25 mouse cellular contexts compared by ENCODE assay signal in genomic region chr16:25335058-25335703, GRCm38 (mm10). TPM values are rescaled to one million over a fixed set of nuclear protein-coding genes. Genes with fewer than 3 reads are reported as not detected.
DNase-seq lines count a peak whose midpoint lies in the region; ATAC-seq and TF ChIP-seq lines count a peak whose summit lies in the region.
"Had no signal": no experiment of that assay in that cellular context is flagged by ENCODE, and none has a peak within 500 bp of the region (broad histone marks: within the 10 kb centered on the region; RNA-seq: fewer than 3 reads in every experiment).

No protein-coding gene starts in this region.

- no peak overlapping the region for H3K27ac ChIP-seq in hindbrain, embryonic 11.5 days (ENCODE audit: low read depth, low read length)
- no peak overlapping the region for H3K27ac ChIP-seq in hindbrain, embryonic 13.5 days
- no peak overlapping the region for H3K27ac ChIP-seq in midbrain, postnatal 0 days (ENCODE audit: low read depth, low read length)
- H3K27ac ChIP-seq in midbrain, embryonic 13.5 days = no peak overlapping the region
- H3K27ac ChIP-seq in limb, embryonic 10.5 days = no peak overlapping the region
- H3K27ac ChIP-seq: embryonic facial prominence, embryonic 15.5 days; forebrain, embryonic 10.5 days; liver, embryonic 12.5 days; lung, embryonic 15.5 days had no signal

- H3K36me3 ChIP-seq in hindbrain, embryonic 11.5 days (ENCODE audit: control insufficient read depth, insufficient read depth, low read length) = no peaks in the 10 kb centered on the region
- no peaks in the 10 kb centered on the region for H3K36me3 ChIP-seq in hindbrain, embryonic 13.5 days
- no peaks in the 10 kb centered on the region for H3K36me3 ChIP-seq in midbrain, postnatal 0 days (ENCODE audit: insufficient read depth, low read length)
- H3K36me3 ChIP-seq in midbrain, embryonic 13.5 days = no peaks in the 10 kb centered on the region
- no peaks in the 10 kb centered on the region for H3K36me3 ChIP-seq in limb, embryonic 10.5 days
- H3K36me3 ChIP-seq: embryonic facial prominence, embryonic 15.5 days; forebrain, embryonic 10.5 days; heart, embryonic 12.5 days; liver, embryonic 12.5 days; lung, embryonic 15.5 days had no signal

- no peaks in the 10 kb centered on the region for H3K9me3 ChIP-seq in hindbrain, embryonic 11.5 days (ENCODE audit: control insufficient read depth, low read length)
- H3K9me3 ChIP-seq in hindbrain, embryonic 13.5 days = no peaks in the 10 kb centered on the region
- H3K9me3 ChIP-seq in midbrain, postnatal 0 days (ENCODE audit: low read length) = no peaks in the 10 kb centered on the region
- no peaks in the 10 kb centered on the region for H3K9me3 ChIP-seq in midbrain, embryonic 13.5 days
- H3K9me3 ChIP-seq in limb, embryonic 10.5 days (replicated peaks) = no peaks in the 10 kb centered on the region
- H3K9me3 ChIP-seq: embryonic facial prominence, embryonic 15.5 days; forebrain, embryonic 10.5 days; heart, embryonic 12.5 days; liver, embryonic 12.5 days; lung, embryonic 15.5 days had no signal

- WGBS in hindbrain, embryonic 11.5 days = 21% methylated on average over 4 of the region's 4 CpGs
- WGBS in hindbrain, embryonic 13.5 days = 22% methylated on average over 4 of the region's 4 CpGs
- 30% methylated on average over 4 of the region's 4 CpGs for WGBS in midbrain, postnatal 0 days
- 26% methylated on average over 4 of the region's 4 CpGs for WGBS in midbrain, embryonic 13.5 days
- 33% methylated on average over 4 of the region's 4 CpGs for WGBS in limb, embryonic 10.5 days

- H3K9ac ChIP-seq in hindbrain, embryonic 11.5 days (ENCODE audit: low read depth, low read length) = no peak overlapping the region
- no peak overlapping the region for H3K9ac ChIP-seq in hindbrain, embryonic 13.5 days
- no peak overlapping the region for H3K9ac ChIP-seq in midbrain, postnatal 0 days (replicated peaks; ENCODE audit: low read length, poor library complexity, severe bottlenecking)
- H3K9ac ChIP-seq in midbrain, embryonic 13.5 days (replicated peaks) = no peak overlapping the region
- H3K9ac ChIP-seq: embryonic facial prominence, embryonic 15.5 days; heart, embryonic 12.5 days; liver, embryonic 12.5 days; lung, embryonic 15.5 days had no signal

- H3K27me3 ChIP-seq in hindbrain, embryonic 11.5 days (ENCODE audit: control insufficient read depth, insufficient read depth, low read length) = no peaks in the 10 kb centered on the region
- H3K27me3 ChIP-seq in hindbrain, embryonic 13.5 days = 0 out of 2 replicates have a peak, but pooled peaks cover 3% of the 10 kb centered on the region
- no peaks in the 10 kb centered on the region for H3K27me3 ChIP-seq in midbrain, postnatal 0 days (ENCODE audit: insufficient read depth, low read length)
- peaks cover 11% of the 10 kb centered on the region; the same call in 1 of the 2 replicates for H3K27me3 ChIP-seq in midbrain, embryonic 13.5 days
- H3K27me3 ChIP-seq in limb, embryonic 10.5 days (ENCODE audit: low read depth, poor library complexity, severe bottlenecking) = no peaks in the 10 kb centered on the region
- H3K27me3 ChIP-seq: embryonic facial prominence, embryonic 15.5 days; heart, embryonic 12.5 days; liver, embryonic 12.5 days; lung, embryonic 15.5 days had no signal

- intact Hi-C loops in heart, postnatal 25 days (cut with DNase I) = no loop called here

- no peak overlapping the region for H3K4me3 ChIP-seq in hindbrain, embryonic 11.5 days (ENCODE audit: low read depth, low read length)
- H3K4me3 ChIP-seq in hindbrain, embryonic 13.5 days = no peak overlapping the region
- H3K4me3 ChIP-seq in midbrain, postnatal 0 days (ENCODE audit: low read depth, low read length) = no peak overlapping the region
- H3K4me3 ChIP-seq in midbrain, embryonic 13.5 days (replicated peaks) = no peak overlapping the region
- H3K4me3 ChIP-seq in limb, embryonic 10.5 days = no peak overlapping the region
- H3K4me3 ChIP-seq: embryonic facial prominence, embryonic 15.5 days; forebrain, embryonic 10.5 days; heart, embryonic 12.5 days; liver, embryonic 12.5 days; lung, embryonic 15.5 days had no signal

- peak; percentile 8 for DNase-seq in hindbrain, embryonic 11.5 days (ENCODE audit: low spot score)
- peak; percentile 32 for DNase-seq in midbrain, postnatal 0 days (ENCODE audit: low spot score)
- DNase-seq in limb, embryonic 10.5 days (ENCODE audit: low spot score) = peak; percentile 31
- DNase-seq in retina, postnatal 1 day = peak; percentile 92
- no peak for DNase-seq in thymus, postnatal 0 days (ENCODE audit: low spot score)
- no peak for DNase-seq in heart, postnatal 25 days (ENCODE audit: low spot score)
- DNase-seq: cerebellum, adult 11 months; cerebellum, postnatal 25 days; gastrocnemius, postnatal 36 days; heart, postnatal 36 days; left cerebral cortex, postnatal 4 days had no signal

- ATAC-seq in hindbrain, embryonic 11.5 days (ENCODE audit: low FRiP score) = peak; percentile 54
- no peak for ATAC-seq in hindbrain, embryonic 13.5 days (ENCODE audit: low FRiP score)
- ATAC-seq in midbrain, postnatal 0 days (ENCODE audit: low FRiP score) = no peak
- ATAC-seq in midbrain, embryonic 13.5 days = no peak
- ATAC-seq: intestine, postnatal 0 days; liver, embryonic 12.5 days; midbrain, embryonic 16.5 days had no signal

- H3K4me1 ChIP-seq in hindbrain, embryonic 11.5 days (replicated peaks; ENCODE audit: control insufficient read depth, insufficient read depth, low read length) = no peaks in the 10 kb centered on the region
- H3K4me1 ChIP-seq in hindbrain, embryonic 13.5 days (replicated peaks) = 0 out of 2 replicates have a peak, but pooled peaks cover 5% of the 10 kb centered on the region
- H3K4me1 ChIP-seq in midbrain, postnatal 0 days (ENCODE audit: insufficient read depth, low read length) = no peaks in the 10 kb centered on the region
- H3K4me1 ChIP-seq in midbrain, embryonic 13.5 days (replicated peaks) = peaks cover 8% of the 10 kb centered on the region; the same call in 1 of the 2 replicates
- H3K4me1 ChIP-seq in limb, embryonic 10.5 days = peaks cover 12% of the 10 kb centered on the region
- H3K4me1 ChIP-seq: embryonic facial prominence, embryonic 15.5 days; heart, embryonic 12.5 days; liver, embryonic 12.5 days; lung, embryonic 15.5 days had no signal

- no peak for TF ChIP-seq CTCF in midbrain, postnatal 0 days (IDR thresholded peaks at IDR 0.05)

- no peak overlapping the region for H3K4me2 ChIP-seq in hindbrain, embryonic 11.5 days (replicated peaks; ENCODE audit: low read depth, low read length)
- no peak overlapping the region for H3K4me2 ChIP-seq in hindbrain, embryonic 13.5 days
- H3K4me2 ChIP-seq in midbrain, postnatal 0 days (ENCODE audit: low read depth, low read length, poor library complexity, severe bottlenecking) = no peak overlapping the region
- H3K4me2 ChIP-seq in midbrain, embryonic 13.5 days (replicated peaks) = no peak overlapping the region
- H3K4me2 ChIP-seq: embryonic facial prominence, embryonic 15.5 days; heart, embryonic 12.5 days; liver, embryonic 12.5 days; lung, embryonic 15.5 days had no signal

RNA-seq across cellular contexts. Expression of gene Tprg, which starts 48.6 kb away (rescaled TPM):
- not detected in 2 replicates for polyA plus RNA-seq in hindbrain, embryonic 11.5 days (2014; fragmentation: Nextera tagmentation; extraction: Ambion mirVana)
- not detected in 2 replicates for polyA plus RNA-seq in hindbrain, embryonic 13.5 days (2015; fragmentation: Nextera tagmentation; extraction: Ambion mirVana)
- 0.16 TPM in 1 of 2 replicates, not detected in the other for total RNA-seq in midbrain, postnatal 0 days (2014; rRNA removed)
- polyA plus RNA-seq in midbrain, postnatal 0 days (2015; fragmentation: Nextera tagmentation; extraction: Ambion mirVana) = not detected in 2 replicates
- polyA plus RNA-seq in midbrain, embryonic 13.5 days (2015; fragmentation: Nextera tagmentation; extraction: Ambion mirVana) = not detected in 2 replicates
- not detected in 2 replicates for polyA plus RNA-seq in limb, embryonic 10.5 days (2016; fragmentation: Nextera tagmentation; extraction: Ambion mirVana)
- polyA plus RNA-seq in thymus, postnatal 0 days (2015; fragmentation: Nextera tagmentation; extraction: Ambion mirVana) = 0.15 and 0.40 TPM in 2 replicates
- total RNA-seq in heart, postnatal 25 days (2021) = not detected
- total RNA-seq: adrenal gland, adult 18-20 months; gastrocnemius, postnatal 36 days; heart, postnatal 36 days; left cerebral cortex, postnatal 4 days; megakaryocyte, adult 5-6 weeks; MEL; neutrophil, adult 5-6 weeks had no signal
- polyA plus RNA-seq: forebrain, embryonic 10.5 days; heart, embryonic 12.5 days; intestine, postnatal 0 days; liver, embryonic 12.5 days; midbrain, embryonic 16.5 days; testis, adult 2 months had no signal

Comparison
In these comparisons a context has a peak if more than half of its experiments do, and no peak if none do; other contexts are left out.
1. DNase-seq: peak in hindbrain, embryonic 11.5 days (single experiment), midbrain, postnatal 0 days (single experiment), limb, embryonic 10.5 days (single experiment) and retina, postnatal 1 day (single experiment); none in thymus, postnatal 0 days (single experiment) and heart, postnatal 25 days (single experiment).